Mouse (Mus musculus) brain, adult 2 months (tissue): ENCODE measurements around the gene Nt5c.
"Not testable (repeated sequence)": the region's sequence is repeated elsewhere in the genome, so short reads cannot be mapped to it uniquely, and the experiment has no call there.

Experiments used
- DNase-seq: peaks from one replicate; pipeline ENCODE4 v3.0.0; 2011; ENCODE audit warnings: low read depth, low spot score

Gene Nt5c

GRCm38 (mm10) chr11:115491356-115492083, at the start of gene Nt5c:
TSS of gene Nt5c (minus strand) at chr11:115491862.
- peak; percentile 96 for DNase-seq

DNA sequence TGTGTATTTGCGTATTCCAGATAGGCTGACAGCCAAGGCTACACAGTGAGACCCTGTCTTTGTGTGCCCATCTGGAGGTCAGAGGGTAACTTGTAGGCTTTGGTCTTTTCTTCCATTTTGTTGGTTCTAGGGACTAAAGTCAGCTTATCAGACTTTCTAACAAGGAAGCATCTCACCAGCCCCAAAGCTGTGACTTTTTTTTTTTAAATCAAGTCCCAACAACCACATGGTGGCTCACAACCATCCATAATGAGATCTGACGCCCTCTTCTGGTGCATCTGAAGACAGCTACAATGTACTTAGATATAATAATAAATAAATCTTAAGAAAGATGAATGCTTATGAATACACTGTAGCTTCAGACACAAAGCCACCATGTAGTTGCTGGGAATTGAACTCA, 46.4 kb upstream of the Nt5c start:
- DNase-seq = no peak

DNA sequence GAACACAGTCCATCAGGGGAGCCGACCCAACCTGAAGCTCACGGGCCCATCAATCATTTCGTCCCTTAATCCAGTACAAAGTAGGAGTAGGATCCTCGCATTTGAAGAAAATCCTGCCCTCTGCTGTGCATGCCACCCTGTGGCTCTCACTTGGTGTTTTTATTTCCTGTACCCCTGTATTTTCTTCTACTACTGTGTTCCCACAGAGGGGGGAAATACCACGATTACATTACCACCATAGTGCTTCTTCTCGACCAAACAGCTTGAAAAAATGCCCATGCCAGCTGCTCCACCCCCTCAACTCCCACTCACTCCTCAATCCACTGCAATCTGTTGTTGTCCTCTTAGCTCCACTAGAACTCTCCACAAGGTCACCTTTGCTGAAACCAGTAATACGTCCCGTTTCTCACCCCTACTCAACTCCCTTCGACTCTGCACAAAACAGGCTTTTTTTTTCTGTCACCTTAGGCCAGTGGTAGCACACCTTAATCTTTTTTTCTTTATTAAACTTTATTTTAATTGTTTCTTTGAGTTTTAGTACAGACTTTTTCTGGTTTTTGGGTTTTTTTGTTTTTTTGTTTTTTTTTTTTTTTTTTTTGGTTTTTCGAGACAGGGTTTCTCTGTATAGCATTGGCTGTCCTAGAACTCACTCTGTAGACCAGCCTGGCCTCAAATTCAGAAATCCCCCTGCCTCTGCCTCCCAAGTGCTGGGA, 45.4 kb upstream of the Nt5c start:
- peak; percentile 63 for DNase-seq

DNA sequence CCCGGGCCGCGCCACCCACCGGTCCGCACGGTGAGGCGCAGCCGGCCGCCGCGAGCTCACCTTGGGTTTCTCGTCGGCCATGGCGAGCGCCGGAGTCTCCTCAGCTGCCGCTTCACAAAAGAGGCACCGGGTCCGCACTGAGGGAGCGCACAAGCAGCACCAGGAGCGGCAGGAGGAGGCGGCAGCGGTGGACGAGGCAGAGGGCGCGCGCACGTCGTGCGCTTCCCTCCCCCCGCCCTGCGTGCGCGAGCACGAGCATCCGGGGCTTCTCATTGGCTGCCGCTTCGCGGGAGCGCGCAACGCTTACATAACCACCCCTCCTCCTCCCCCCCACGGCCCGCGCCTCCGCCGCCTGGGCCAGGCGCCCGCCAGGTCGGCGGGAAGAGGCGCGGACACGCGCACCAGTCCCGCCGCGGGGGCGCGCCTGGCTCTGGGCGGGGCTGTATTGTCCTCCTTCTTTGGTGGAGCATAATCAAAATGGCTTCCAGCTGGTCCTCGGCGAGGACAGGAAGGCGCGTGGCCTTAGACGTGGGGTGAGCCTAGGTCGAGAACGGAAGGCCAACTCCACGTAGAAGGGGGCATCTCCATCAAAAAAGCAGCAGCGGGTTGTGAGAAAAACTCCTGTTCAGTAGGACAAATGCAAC, 44.5 kb upstream of the Nt5c start, which contains the start of gene Sumo2:
Gene Sumo2, minus strand, starts transcription at position 239 of the 644 bp plus-strand sequence.
- DNase-seq = peak; percentile 97

- peak; percentile 81 for DNase-seq
Observed at GRCm38 (mm10) chr11:115535401-115536037, 43.9 kb upstream of the Nt5c start.

- DNase-seq = no peak
Observed at GRCm38 (mm10) chr11:115534759-115535371, 43.2 kb upstream of the Nt5c start.

DNA sequence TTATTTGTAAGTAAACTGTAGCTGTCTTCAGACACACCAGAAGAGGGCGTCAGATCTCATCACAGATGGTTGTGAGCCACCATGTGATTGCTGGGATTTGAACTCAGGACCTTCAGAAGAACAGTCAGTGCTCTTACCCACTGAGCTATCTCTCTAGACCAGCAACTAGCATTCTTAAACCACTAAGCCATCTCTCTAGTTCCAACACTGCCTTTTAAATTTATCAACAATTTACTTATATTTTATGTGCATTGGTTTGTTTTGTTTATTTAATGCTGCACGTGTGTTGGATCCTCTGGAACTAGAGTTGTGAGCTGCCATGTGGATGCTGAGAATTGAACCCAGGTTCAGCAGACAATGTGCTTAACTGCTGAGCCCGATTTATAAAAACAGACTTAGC, 34.8 kb upstream of the Nt5c start:
- DNase-seq = not testable (repeated sequence)

GRCm38 (mm10) chr11:115522703-115523102, 31.0 kb upstream of the Nt5c start:
- no peak for DNase-seq

GRCm38 (mm10) chr11:115522238-115522637, 30.6 kb upstream of the Nt5c start:
- no peak for DNase-seq

DNA sequence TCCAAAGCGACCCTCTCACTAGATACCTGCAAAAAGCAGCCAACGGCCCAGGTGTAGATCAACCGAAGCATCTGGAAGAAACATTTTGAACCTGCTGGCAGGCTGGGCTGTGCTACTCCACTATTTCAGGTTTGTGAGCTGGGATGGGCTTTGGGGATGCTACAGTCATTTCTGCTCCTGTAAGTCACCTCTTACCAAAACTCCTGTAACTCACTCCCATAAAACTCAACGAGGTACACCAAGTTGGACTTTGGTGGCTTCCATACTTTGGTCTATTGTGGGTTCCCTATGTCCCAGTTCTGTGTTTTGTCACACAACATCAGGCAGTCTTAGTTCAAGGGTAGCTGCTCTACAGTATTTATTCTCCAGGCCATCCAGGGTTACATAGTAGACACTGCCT, 29.4 kb upstream of the Nt5c start:
- no peak for DNase-seq

DNA sequence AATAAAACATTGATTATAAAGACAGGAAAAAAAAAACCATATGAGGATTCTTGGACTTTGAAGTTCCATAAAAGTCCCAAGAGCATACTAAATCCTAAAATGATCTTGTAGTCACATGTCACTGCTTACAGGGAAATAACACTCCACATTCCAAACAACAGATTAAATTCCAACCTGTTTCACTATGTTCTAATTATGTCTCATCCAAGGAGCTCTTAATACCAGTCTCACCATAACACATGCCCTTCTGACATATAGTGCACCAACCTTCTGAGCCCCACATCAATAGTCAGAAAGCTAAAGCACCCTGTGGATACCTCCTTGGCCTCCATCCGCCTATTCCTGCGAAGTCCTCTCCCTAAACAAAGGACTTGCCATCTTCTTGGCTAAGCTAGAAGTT, 28.6 kb upstream of the Nt5c start:
- no peak for DNase-seq

- no peak for DNase-seq
Observed at GRCm38 (mm10) chr11:115519581-115519980, 27.9 kb upstream of the Nt5c start.

- peak; percentile 60 for DNase-seq
Observed at GRCm38 (mm10) chr11:115518693-115519092, 27.0 kb upstream of the Nt5c start.

DNA sequence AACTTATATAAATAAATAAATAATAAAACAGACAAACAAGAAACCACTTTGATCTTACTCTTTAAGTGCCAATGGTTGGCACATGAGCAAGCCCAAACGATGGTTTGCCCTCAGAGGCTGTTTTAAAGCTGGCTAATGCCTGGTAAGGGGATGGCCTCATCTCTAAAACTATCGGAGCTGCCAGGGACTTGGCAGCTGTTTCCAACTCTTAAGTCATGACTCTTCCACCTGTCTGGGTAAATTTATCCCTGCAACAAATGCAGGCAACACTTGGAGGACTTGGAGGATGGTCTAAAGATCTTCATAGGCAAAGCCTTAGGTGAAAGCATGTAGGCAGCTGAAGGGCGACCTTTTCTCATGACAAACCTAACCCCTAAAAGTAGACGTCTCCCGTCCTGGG, 25.3 kb upstream of the Nt5c start:
- DNase-seq = no peak

DNA sequence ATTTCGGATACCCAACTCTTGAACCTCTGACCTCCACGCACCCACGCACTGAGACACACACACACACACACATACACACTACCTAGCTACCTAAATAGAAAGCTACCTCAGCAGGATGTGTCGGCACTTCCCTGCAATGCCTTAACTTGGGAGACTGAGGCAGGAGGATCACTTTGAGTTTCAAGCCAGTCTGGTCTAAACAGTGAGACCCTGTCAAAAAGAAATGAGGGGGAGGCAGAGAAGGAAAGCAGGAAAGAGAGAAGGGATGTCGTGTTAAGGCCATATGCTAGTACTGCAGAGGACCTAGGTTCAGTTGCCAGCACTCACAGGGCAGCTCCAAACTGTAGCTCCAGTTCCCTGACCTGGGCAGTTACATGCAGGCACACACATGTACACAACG, 23.4 kb upstream of the Nt5c start:
- DNase-seq = no peak

DNA sequence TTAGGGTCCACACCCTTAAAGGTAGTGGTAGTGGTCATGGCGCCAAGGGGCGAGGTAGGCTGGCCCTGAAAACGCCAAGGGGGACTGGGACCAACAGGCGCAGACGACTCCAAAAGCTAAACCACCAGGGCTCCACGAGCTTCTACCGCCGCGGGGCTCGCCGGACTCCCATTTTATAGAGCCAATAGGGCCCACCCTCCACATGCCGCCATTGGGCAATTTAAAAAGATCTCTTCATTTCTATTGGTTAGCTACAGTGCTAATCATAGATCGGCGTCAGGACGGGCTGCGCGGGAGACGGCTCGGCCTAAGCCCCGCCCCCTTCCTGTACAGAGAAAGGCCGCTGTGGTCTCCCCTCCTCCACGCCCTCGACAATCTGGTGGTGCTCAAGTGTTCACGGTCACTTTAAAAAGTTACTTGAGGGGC, 22.6 kb upstream of the Nt5c start, which contains the start of gene Jpt1:
Gene Jpt1, minus strand, starts transcription at position 150 of the 426 bp plus-strand sequence.
- peak; percentile 98 for DNase-seq

DNA sequence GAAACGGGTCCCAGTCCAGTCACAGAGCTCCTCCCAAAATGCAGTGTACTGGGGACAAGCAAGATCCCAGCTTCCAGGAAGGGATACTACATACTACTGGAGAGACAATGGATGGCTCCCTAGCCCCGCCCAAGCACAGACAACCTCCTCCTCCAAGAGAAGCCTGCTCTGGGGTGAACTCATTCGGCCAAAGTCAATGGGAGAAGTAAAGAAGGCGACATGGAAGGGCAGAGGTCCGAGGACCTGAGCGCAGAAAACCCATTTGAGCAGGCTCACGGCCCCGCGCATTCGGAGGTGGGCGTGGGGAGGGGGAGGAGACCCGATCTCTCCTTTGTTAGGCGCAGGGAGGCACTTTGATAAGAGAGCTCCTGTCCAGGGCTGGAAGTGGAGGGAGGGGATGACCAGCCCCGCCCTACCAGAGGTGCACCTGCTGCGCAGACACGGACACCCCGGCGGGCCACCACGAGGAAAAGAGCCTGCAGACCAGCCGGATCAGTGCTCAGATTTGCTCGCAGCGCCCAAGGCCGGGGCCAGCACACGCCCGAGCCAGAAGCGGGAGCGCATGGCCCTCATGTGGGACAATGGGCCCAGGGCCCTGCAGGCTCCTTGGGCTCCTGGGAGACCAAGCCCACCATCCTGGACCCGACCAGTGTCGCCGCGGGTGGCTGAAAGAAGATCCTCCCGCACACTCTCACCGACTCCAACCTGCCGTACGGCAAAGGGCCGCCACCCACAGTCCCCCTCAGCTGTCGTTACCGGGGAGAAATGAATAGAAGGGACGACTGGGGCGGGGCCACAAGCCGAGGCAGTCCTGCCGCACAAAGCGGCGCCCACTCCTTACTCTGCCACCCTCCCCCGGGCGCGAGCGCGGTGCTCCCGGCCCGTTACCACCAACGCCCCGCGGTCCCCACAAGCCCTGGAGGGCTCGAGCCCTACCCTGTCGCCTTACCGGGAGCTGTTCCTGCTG, 21.9 kb upstream of the Nt5c start:
- peak; percentile 62 for DNase-seq

DNA sequence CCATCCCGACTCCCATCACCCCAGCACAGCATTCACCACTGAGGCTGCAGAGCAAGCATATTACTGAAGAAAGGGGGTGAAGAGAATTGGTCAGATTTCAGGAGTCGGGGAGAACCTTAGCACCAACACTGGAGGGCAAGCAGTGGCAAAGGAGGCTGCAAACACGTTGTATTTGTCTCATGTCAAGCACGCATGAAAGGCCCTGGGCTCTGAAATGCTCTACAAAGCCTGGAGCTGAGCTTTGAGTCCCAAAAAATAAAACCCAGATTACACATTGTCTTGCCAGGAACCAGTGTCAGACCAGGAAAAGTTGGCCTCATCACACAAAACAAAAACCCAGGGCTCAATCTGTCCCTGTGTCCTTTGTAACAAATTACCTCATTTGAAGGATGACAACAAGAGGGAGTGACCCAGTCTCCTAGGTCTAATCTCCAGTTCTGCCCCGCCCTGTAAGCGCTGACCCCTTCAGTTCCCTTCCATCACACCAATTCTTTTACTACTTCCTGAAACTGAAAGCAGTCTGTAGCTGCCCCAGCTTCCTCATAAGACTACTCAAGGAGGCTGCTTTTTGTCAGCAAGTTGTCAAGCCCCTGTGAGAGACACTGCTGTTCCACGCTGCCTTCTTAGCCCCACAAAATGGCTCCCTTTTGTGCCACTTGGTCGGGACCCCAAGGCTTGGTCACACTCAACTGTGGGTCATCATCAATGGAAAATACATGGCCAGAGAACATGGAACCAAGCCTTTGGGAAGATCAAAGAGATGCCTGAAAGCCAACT, 20.9 kb upstream of the Nt5c start:
- no peak for DNase-seq

DNA sequence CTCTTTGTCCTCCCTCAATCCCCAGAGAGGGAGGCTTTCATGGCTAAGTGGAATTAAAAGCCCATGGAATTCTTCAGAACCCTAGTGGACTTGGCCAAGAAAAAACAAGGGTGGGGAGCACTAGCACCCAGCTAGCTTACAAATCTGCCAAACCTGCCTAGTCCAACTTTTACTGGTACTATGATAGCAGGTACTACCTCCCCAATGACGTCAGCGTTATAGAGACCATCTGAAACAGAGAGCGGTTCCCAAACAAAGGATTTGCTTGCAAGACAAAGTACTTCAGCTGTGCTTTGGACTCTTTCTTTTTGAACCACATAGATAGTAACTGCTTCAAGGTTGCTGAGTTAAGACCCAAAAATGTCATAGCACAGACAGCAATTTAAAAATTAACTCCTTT, 20.3 kb upstream of the Nt5c start:
- no peak for DNase-seq

GRCm38 (mm10) chr11:115511121-115511520, 19.5 kb upstream of the Nt5c start:
- DNase-seq = no peak
